Mouse (Mus musculus): ENCODE results near the gene Schip1. TPM values are rescaled to one million over a fixed set of nuclear protein-coding genes. Genes with fewer than 3 reads are reported as not detected.

Gene Schip1
- polyA plus RNA-seq, 1 experiment from 2014 or later: 76.4 TPM

GRCm38 (mm10) chr3:68527182-68527581 lies 462.6 kb downstream of the Schip1 start:
- no peaks in the 10 kb centered on the region for H3K27me3 ChIP-seq (replicated peaks)
- ATAC-seq (ENCODE audit: insufficient number of reproducible peaks, low FRiP score): no peak
- H3K9me3 ChIP-seq (replicated peaks): no peaks in the 10 kb centered on the region
- no peak overlapping the region for H3K27ac ChIP-seq (ENCODE audit: poor library complexity, severe bottlenecking)
- no peaks in the 10 kb centered on the region for H3K36me3 ChIP-seq
- H3K4me3 ChIP-seq: no peak overlapping the region
- WGBS: 58% methylated on average over 4 of the region's 4 CpGs
- H3K4me2 ChIP-seq: no peak overlapping the region
- H3K4me1 ChIP-seq (replicated peaks): peaks cover 23% of the 10 kb centered on the region
- H3K9ac ChIP-seq: no peak overlapping the region

DNA sequence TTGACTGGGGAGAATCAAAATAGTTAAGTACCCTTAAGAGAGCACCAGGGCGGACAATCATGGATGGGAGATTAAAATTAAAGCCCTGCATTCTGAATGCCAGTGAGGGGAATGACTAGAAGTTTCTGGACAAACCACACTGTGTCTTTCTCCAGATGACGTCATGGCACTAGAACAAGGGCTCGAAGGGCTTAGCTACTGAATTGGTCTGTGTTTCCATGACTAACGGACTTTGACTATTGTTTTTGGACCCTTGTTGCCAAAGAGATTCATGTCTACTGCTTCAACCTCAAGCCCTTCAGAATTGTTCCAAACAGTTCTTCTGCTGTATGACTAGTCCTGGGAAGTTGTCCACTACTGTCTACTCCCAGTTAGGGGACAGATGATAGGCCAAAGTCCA lies 467.3 kb downstream of the Schip1 start:
- no peak for ATAC-seq (ENCODE audit: insufficient number of reproducible peaks, low FRiP score)
- H3K9me3 ChIP-seq (replicated peaks): peaks cover 7% of the 10 kb centered on the region; the same call in 1 of the 2 replicates
- H3K4me2 ChIP-seq: no peak overlapping the region
- no peak overlapping the region for H3K4me3 ChIP-seq
- 81% methylated on average over 4 of the region's 4 CpGs for WGBS
- H3K36me3 ChIP-seq: peaks cover 9% of the 10 kb centered on the region
- no peaks in the 10 kb centered on the region for H3K27me3 ChIP-seq (replicated peaks)
- peaks cover 36% of the 10 kb centered on the region for H3K4me1 ChIP-seq (replicated peaks)
- H3K27ac ChIP-seq (ENCODE audit: poor library complexity, severe bottlenecking): no peak overlapping the region
- no peak overlapping the region for H3K9ac ChIP-seq

DNA sequence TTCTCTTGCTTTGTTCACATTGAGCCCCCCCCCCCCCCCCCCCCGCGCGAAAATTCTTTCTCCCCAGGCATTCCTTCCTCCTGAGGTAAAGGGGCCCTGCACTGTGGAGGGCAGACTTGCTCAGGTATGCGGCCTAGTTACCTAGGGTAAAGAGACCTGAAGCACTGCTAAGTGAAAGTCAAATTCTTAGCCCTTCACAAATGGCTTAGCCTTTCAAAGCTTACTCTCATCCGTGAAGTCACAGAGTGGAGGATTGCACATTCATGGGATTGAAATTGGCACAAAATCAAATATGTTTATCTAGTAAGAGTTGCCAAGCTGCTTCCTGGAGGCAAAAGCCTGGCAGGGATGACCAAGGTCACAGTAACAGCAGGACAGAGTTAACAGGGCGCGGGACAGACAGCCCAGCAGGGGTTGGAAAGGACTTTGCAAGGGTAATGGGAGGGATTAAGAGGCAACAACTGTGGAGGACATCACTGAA lies 470.0 kb downstream of the Schip1 start:
- Histone ChIP-seq H3K27me3 (replicated peaks) (no peaks in the 10 kb centered on the region), H3K9ac (no peak overlapping the region), H3K4me3 (no peak overlapping the region), H3K9me3 (replicated peaks) (peaks cover 9% of the 10 kb centered on the region; the same call in 1 of the 2 replicates), H3K27ac (ENCODE audit: poor library complexity, severe bottlenecking) (peak overlapping the region; percentile 82), H3K4me1 (replicated peaks) (peaks cover 33% of the 10 kb centered on the region), H3K4me2 (peak overlapping the region; percentile 30), H3K36me3 (peaks cover 12% of the 10 kb centered on the region)
- ATAC-seq (ENCODE audit: insufficient number of reproducible peaks, low FRiP score): peak; percentile 64
- 13% methylated on average over 5 of the region's 7 CpGs for WGBS

GRCm38 (mm10) chr3:68535160-68535728 lies 470.6 kb downstream of the Schip1 start:
- Histone ChIP-seq H3K4me1 (replicated peaks) (peaks cover 39% of the 10 kb centered on the region), H3K36me3 (peaks cover 12% of the 10 kb centered on the region), H3K4me2 (no peak overlapping the region), H3K4me3 (no peak overlapping the region), H3K9ac (no peak overlapping the region), H3K27me3 (replicated peaks) (no peaks in the 10 kb centered on the region), H3K27ac (ENCODE audit: poor library complexity, severe bottlenecking) (peak overlapping the region; percentile 82), H3K9me3 (replicated peaks) (peaks cover 9% of the 10 kb centered on the region; the same call in 1 of the 2 replicates)
- ATAC-seq (ENCODE audit: insufficient number of reproducible peaks, low FRiP score): no peak
- WGBS: 66% methylated on average over 7 of the region's 7 CpGs

- H3K4me3 ChIP-seq: no peak overlapping the region
- peaks cover 40% of the 10 kb centered on the region for H3K4me1 ChIP-seq (replicated peaks)
- WGBS: 61% methylated on average over 3 of the region's 3 CpGs
- no peaks in the 10 kb centered on the region for H3K27me3 ChIP-seq (replicated peaks)
- ATAC-seq (ENCODE audit: insufficient number of reproducible peaks, low FRiP score): no peak
- peak overlapping the region; percentile 27 for H3K27ac ChIP-seq (ENCODE audit: poor library complexity, severe bottlenecking)
- H3K9ac ChIP-seq: no peak overlapping the region
- H3K9me3 ChIP-seq (replicated peaks): peaks cover 9% of the 10 kb centered on the region; the same call in 1 of the 2 replicates
- H3K4me2 ChIP-seq: no peak overlapping the region
- H3K36me3 ChIP-seq: peaks cover 12% of the 10 kb centered on the region
These were observed 471.5 kb downstream of the Schip1 start for GRCm38 (mm10) chr3:68536071-68536470.

GRCm38 (mm10) chr3:68541688-68542087 lies 477.1 kb downstream of the Schip1 start:
- H3K27me3 ChIP-seq (replicated peaks): no peaks in the 10 kb centered on the region
- H3K4me1 ChIP-seq (replicated peaks): peaks cover 44% of the 10 kb centered on the region
- 60% methylated on average over 8 of the region's 8 CpGs for WGBS
- no peak for ATAC-seq (ENCODE audit: insufficient number of reproducible peaks, low FRiP score)
- H3K27ac ChIP-seq (ENCODE audit: poor library complexity, severe bottlenecking): no peak overlapping the region
- H3K4me2 ChIP-seq: no peak overlapping the region
- no peak overlapping the region for H3K4me3 ChIP-seq
- H3K36me3 ChIP-seq: peaks cover 5% of the 10 kb centered on the region
- H3K9me3 ChIP-seq (replicated peaks): peaks cover 5% of the 10 kb centered on the region; the same call in 1 of the 2 replicates
- H3K9ac ChIP-seq: no peak overlapping the region

GRCm38 (mm10) chr3:68542944-68543501 lies 478.4 kb downstream of the Schip1 start:
- H3K27ac ChIP-seq (ENCODE audit: poor library complexity, severe bottlenecking): no peak overlapping the region; the same call in 1 of the 2 replicates
- no peaks in the 10 kb centered on the region for H3K27me3 ChIP-seq (replicated peaks)
- H3K4me3 ChIP-seq: peak overlapping the region; percentile 37
- peak overlapping the region; percentile 66 for H3K4me2 ChIP-seq
- WGBS: 2% methylated on average over 7 of the region's 7 CpGs
- ATAC-seq (ENCODE audit: insufficient number of reproducible peaks, low FRiP score): peak; percentile 71
- H3K9ac ChIP-seq: peak overlapping the region; percentile 21
- H3K36me3 ChIP-seq: no peaks in the 10 kb centered on the region
- H3K4me1 ChIP-seq (replicated peaks): peaks cover 44% of the 10 kb centered on the region
- no peaks in the 10 kb centered on the region for H3K9me3 ChIP-seq (replicated peaks)

GRCm38 (mm10) chr3:68544811-68545210 lies 480.2 kb downstream of the Schip1 start:
- Histone ChIP-seq H3K4me2 (no peak overlapping the region), H3K4me1 (replicated peaks) (peaks cover 45% of the 10 kb centered on the region), H3K27me3 (replicated peaks) (no peaks in the 10 kb centered on the region), H3K9me3 (replicated peaks) (no peaks in the 10 kb centered on the region), H3K4me3 (no peak overlapping the region), H3K9ac (no peak overlapping the region), H3K27ac (ENCODE audit: poor library complexity, severe bottlenecking) (no peak overlapping the region), H3K36me3 (no peaks in the 10 kb centered on the region)
- WGBS: 58% methylated on average over 7 of the region's 7 CpGs
- ATAC-seq (ENCODE audit: insufficient number of reproducible peaks, low FRiP score): no peak

DNA sequence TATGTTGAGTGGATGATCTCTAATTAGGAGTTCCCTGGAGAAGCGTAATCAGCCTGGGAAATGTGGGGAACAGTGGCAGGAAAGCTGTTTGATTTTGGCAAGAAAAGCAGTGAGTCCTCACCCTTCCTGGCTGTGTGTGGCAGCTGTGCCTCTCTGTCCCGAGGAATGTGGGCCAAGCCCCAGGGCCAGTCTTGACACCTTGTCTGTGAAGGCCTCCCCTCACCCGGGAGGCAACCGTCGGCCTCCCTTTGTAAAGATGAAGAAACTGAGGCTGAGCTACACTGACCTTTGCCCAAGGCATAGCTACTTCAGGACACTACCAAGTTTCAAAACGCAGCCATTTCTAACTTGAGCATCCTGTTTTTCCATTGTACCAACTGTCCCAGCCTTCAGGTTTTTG lies 481.3 kb downstream of the Schip1 start:
- H3K9ac ChIP-seq: 0 out of 2 replicates have a peak overlapping the region, but pooled peaks have one; percentile 11
- no peak overlapping the region for H3K27ac ChIP-seq (ENCODE audit: poor library complexity, severe bottlenecking)
- no peak for ATAC-seq (ENCODE audit: insufficient number of reproducible peaks, low FRiP score)
- H3K4me2 ChIP-seq: no peak overlapping the region
- H3K4me1 ChIP-seq (replicated peaks): peaks cover 50% of the 10 kb centered on the region
- WGBS: 57% methylated on average over 6 of the region's 6 CpGs
- no peaks in the 10 kb centered on the region for H3K9me3 ChIP-seq (replicated peaks)
- H3K4me3 ChIP-seq: no peak overlapping the region
- no peaks in the 10 kb centered on the region for H3K36me3 ChIP-seq
- H3K27me3 ChIP-seq (replicated peaks): no peaks in the 10 kb centered on the region

- Histone ChIP-seq H3K9me3 (replicated peaks) (no peaks in the 10 kb centered on the region; the same call in 1 of the 2 replicates), H3K9ac (no peak overlapping the region), H3K27me3 (replicated peaks) (no peaks in the 10 kb centered on the region), H3K4me3 (no peak overlapping the region), H3K27ac (ENCODE audit: poor library complexity, severe bottlenecking) (0 out of 2 replicates have a peak overlapping the region, but pooled peaks have one; percentile 10), H3K4me2 (no peak overlapping the region), H3K36me3 (peaks cover 5% of the 10 kb centered on the region; the same call in 1 of the 2 replicates), H3K4me1 (replicated peaks) (peaks cover 53% of the 10 kb centered on the region)
- ATAC-seq (ENCODE audit: insufficient number of reproducible peaks, low FRiP score): peak; percentile 54
- WGBS: 21% methylated on average over 4 of the region's 4 CpGs
These were observed 490.6 kb downstream of the Schip1 start for GRCm38 (mm10) chr3:68555087-68555662.

GRCm38 (mm10) chr3:68556891-68557290 lies 492.3 kb downstream of the Schip1 start:
- no peak overlapping the region for H3K4me2 ChIP-seq
- ATAC-seq (ENCODE audit: insufficient number of reproducible peaks, low FRiP score): no peak
- no peaks in the 10 kb centered on the region for H3K27me3 ChIP-seq (replicated peaks)
- WGBS: 75% methylated on average over 9 of the region's 9 CpGs
- no peak overlapping the region for H3K9ac ChIP-seq
- H3K27ac ChIP-seq (ENCODE audit: poor library complexity, severe bottlenecking): no peak overlapping the region
- peaks cover 53% of the 10 kb centered on the region for H3K4me1 ChIP-seq (replicated peaks)
- no peak overlapping the region for H3K4me3 ChIP-seq
- H3K36me3 ChIP-seq: peaks cover 5% of the 10 kb centered on the region; the same call in 1 of the 2 replicates
- no peaks in the 10 kb centered on the region; the same call in 1 of the 2 replicates for H3K9me3 ChIP-seq (replicated peaks)

Data from heart, embryonic 12.5 days (tissue).